Mouse (Mus musculus): ENCODE data around the gene Wdr5b. TPM values are rescaled to one million over a fixed set of nuclear protein-coding genes. Genes with fewer than 3 reads are reported as not detected.
"Not testable (repeated sequence)": the region's sequence is repeated elsewhere in the genome, so short reads cannot be mapped to it uniquely, and the experiment has no call there.

Wdr5b gene
- 4.4 and 4.8 TPM in 2 replicates for polyA plus RNA-seq (2012; rRNA removed)

DNA sequence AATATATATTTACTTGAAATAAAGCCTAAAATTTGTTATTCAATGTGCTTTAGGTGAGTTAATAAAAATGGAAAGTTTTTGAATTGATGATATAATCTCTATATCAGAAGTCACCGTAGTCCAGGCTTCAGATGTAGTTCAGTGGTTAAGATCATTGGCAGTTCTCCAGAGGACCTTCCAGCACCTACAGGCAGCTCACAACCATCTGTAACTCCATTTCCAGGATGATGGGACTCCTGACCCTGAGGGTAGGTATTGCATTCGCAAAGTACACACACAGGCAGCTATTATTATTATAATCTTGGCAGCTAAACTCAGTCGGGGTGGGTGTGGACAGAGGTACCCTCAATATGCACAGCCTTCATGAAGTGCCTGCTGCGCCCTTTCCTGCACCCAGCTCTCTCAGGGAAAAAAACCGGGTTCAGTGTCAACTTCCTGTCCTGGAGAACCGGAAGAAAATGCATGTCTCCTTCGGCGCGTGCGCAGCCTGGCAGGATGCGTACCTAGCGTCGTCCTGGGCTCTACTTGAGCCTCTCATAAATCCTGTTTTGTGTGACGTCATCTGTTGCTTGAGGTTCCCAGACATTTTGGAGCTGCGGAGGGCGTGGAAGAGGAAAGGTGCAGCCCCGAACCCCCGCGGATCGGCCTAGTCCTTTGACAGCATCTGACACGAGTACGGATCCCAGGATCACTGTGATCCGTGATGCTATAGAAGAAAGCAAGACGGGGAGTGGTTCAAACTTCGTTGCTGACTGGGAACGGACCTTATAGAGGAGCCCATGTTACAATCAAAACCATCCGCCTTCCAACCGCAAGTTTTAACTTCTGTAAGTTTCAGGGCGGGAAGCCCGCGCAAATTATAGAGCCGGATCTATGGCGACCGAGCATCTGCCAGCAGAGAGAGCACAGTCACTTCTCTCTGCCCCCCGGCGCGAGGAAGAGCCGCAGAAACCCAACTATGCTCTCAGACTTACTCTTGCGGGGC is at the start of gene Wdr5b:
Wdr5b (plus strand) TSS at position 551 of the 985 bp plus-strand sequence.
- Histone ChIP-seq H3K4me3 (ENCODE audit: insufficient read depth, low read length) (peak within 1 kb of the TSS; percentile 53), H3K4me1 (ENCODE audit: control insufficient read depth, insufficient read depth, low read length) (peaks cover 2% of the 10 kb centered on the region; the same call in 1 of the 2 replicates), H3K27ac (ENCODE audit: insufficient read depth, low read length) (no peak within 1 kb of the TSS)
- TF ChIP-seq CTCF (IDR thresholded peaks at IDR 0.05; ENCODE audit: extremely low read depth, insufficient read depth, low read length), result no peak
- peak; percentile 86 for TF ChIP-seq POLR2A (IDR thresholded peaks at IDR 0.05; ENCODE audit: extremely low read depth, insufficient read depth, low read length)

DNA sequence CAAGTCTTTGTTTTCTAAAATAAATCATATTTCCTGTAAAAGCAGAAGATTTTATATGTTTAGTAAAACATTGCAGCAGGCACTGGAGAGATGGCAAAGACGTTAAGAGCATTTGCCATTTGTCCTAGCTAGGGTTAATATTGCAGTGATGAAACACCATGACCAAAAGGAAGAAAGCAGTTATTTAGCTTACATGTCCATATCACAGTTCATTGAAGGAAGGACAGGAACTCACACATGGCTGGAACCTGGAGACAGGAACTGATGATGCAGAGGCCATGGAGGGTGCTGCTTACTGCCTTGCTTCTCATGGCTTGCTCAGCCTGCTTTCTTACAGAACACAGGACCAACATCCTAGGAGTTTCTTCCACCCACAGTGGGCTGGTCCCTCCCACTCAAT is 48.6 kb upstream of the Wdr5b start:
- peaks cover 8% of the 10 kb centered on the region for H3K4me1 ChIP-seq (ENCODE audit: control insufficient read depth, insufficient read depth, low read length)
- TF ChIP-seq CTCF (IDR thresholded peaks at IDR 0.05; ENCODE audit: extremely low read depth, insufficient read depth, low read length) (no peak), POLR2A (IDR thresholded peaks at IDR 0.05; ENCODE audit: extremely low read depth, insufficient read depth, low read length) (no peak)
- H3K27ac ChIP-seq (ENCODE audit: insufficient read depth, low read length), result no peak overlapping the region

DNA sequence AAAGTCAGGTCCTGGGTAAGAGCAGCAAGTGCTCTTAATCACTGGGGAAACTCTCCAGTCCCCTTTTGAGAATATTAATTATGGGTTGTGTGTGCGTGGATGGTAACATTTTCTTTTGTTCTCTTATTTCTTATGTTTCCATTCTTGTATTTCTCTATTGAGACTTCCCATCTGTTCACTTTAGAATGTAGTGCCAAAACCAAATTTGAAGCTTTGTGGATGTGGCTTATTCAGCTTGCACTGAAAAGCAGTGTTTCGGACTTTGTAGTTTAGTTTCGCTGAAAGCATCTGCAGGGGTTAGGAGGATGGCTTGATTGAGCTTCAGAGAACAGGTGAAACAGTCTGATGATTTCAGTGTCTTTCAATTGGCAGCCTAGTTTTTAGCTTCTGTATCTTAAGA is 47.7 kb upstream of the Wdr5b start:
- Histone ChIP-seq H3K27ac (ENCODE audit: insufficient read depth, low read length) (no peak overlapping the region), H3K4me1 (ENCODE audit: control insufficient read depth, insufficient read depth, low read length) (peaks cover 8% of the 10 kb centered on the region), H3K4me3 (ENCODE audit: insufficient read depth, low read length) (no peak overlapping the region)
- no peak for TF ChIP-seq CTCF (IDR thresholded peaks at IDR 0.05; ENCODE audit: extremely low read depth, insufficient read depth, low read length)
- TF ChIP-seq POLR2A (IDR thresholded peaks at IDR 0.05; ENCODE audit: extremely low read depth, insufficient read depth, low read length), result no peak

More for the DNA sequence above, 48.6 kb upstream of the Wdr5b start:
- H3K4me3 ChIP-seq (ENCODE audit: insufficient read depth, low read length), result no peak overlapping the region

DNA sequence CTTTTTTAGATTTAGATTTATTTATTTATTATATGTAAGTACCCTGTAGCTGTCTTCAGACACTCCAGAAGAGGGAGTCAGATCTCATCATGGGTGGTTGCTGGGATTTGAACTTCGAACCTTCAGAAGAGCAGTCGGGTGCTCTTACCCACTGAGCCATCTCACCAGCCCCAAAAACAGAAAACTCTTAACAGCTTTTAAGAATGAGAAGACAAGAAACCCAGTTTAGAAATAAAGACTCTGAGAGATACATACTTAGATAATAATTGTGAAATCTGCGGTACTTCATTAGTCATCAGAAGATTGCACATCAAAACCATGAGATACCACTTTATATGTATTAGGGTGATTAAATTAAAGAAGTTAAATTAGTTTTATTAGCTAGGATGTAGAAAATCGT is 42.1 kb upstream of the Wdr5b start:
- not testable (repeated sequence) for H3K4me3 ChIP-seq (ENCODE audit: insufficient read depth, low read length); H3K4me1 ChIP-seq (ENCODE audit: control insufficient read depth, insufficient read depth, low read length); H3K27ac ChIP-seq (ENCODE audit: insufficient read depth, low read length)

DNA sequence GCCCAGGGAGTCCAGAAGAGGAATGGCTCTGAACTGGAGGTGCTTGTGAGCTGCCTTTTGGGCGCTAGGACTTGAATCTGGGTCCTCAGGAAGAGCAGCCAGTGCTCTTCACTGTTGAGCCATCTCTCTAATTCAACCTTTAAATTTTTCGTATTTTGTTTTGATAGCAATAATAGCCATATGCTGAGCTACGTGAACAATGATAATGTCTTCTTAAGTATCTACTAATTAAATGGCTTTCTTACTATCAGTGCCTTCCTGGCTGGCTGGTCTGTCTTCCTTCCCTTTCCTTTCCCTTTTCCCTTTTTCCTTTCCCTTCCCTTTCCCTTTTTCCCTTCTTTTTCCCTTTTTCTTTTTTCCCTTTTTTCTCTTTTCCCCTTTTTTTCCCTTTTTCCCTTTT is 32.6 kb upstream of the Wdr5b start:
- no peak overlapping the region for H3K4me3 ChIP-seq (ENCODE audit: insufficient read depth, low read length)
- H3K4me1 ChIP-seq (ENCODE audit: control insufficient read depth, insufficient read depth, low read length), result no peaks in the 10 kb centered on the region
- H3K27ac ChIP-seq (ENCODE audit: insufficient read depth, low read length), result no peak overlapping the region
- TF ChIP-seq CTCF (IDR thresholded peaks at IDR 0.05; ENCODE audit: extremely low read depth, insufficient read depth, low read length), result no peak
- no peak for TF ChIP-seq POLR2A (IDR thresholded peaks at IDR 0.05; ENCODE audit: extremely low read depth, insufficient read depth, low read length)

DNA sequence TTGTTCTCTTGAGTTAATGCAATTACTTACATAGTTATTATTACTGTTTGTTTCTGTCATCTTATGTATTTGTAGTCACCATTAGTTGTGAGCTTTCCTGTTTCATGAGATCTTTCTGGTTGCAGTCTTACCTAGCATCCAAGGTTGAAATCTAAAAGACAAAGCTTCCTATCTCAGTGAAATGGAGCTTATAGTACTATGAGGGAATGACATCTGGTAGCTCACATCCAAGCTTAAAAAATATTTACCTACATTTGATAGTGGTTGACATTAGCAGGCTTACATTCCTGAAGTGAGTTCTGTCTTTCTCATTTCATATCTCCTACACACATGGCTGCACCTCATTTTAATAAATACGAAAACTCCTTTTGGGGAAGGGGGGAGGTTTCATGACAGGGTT is 24.7 kb upstream of the Wdr5b start:
- no peak overlapping the region for H3K4me3 ChIP-seq (ENCODE audit: insufficient read depth, low read length)
- H3K27ac ChIP-seq (ENCODE audit: insufficient read depth, low read length), result no peak overlapping the region
- TF ChIP-seq POLR2A (IDR thresholded peaks at IDR 0.05; ENCODE audit: extremely low read depth, insufficient read depth, low read length), result no peak
- no peak for TF ChIP-seq CTCF (IDR thresholded peaks at IDR 0.05; ENCODE audit: extremely low read depth, insufficient read depth, low read length)
- no peaks in the 10 kb centered on the region for H3K4me1 ChIP-seq (ENCODE audit: control insufficient read depth, insufficient read depth, low read length)

DNA sequence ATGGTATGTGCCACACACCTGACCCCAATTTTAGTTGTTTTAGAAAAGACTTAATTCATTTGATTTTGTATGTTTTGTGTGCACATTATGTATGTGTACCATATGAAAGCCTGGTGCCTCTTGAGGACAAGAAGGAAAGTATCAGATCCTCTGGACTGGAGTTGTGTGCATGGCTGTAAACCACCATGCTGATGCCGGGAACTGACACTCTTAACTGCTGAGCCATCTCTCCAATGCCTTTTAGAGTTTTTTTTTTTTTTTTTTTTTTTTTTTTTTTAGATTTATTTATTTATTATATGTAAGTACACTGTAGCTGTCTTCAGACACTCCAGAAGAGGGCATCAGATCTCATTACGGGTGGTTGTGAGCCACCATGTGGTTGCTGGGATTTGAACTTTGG is 12.9 kb upstream of the Wdr5b start:
- H3K4me3 ChIP-seq (ENCODE audit: insufficient read depth, low read length); H3K4me1 ChIP-seq (ENCODE audit: control insufficient read depth, insufficient read depth, low read length); H3K27ac ChIP-seq (ENCODE audit: insufficient read depth, low read length): not testable (repeated sequence)

DNA sequence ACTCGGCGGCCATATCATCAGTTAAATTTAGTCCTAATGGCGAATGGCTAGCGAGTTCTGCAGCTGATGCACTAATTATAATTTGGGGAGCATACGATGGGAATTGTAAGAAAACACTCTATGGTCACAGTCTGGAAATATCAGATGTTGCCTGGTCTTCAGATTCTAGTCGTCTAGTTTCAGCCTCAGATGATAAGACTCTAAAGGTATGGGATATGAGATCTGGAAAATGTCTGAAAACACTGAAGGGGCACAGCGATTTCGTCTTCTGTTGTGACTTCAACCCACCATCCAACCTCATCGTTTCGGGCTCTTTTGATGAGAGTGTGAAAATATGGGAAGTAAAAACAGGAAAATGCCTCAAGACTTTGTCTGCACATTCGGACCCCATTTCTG is 633 bp downstream of the Wdr5b start:
- H3K4me1 ChIP-seq (ENCODE audit: control insufficient read depth, insufficient read depth, low read length), result peaks cover 2% of the 10 kb centered on the region; the same call in 1 of the 2 replicates
- H3K27ac ChIP-seq (ENCODE audit: insufficient read depth, low read length), result no peak overlapping the region
- peak overlapping the region; percentile 53 for H3K4me3 ChIP-seq (ENCODE audit: insufficient read depth, low read length)
- TF ChIP-seq POLR2A (IDR thresholded peaks at IDR 0.05; ENCODE audit: extremely low read depth, insufficient read depth, low read length) (no peak), CTCF (IDR thresholded peaks at IDR 0.05; ENCODE audit: extremely low read depth, insufficient read depth, low read length) (no peak)

DNA sequence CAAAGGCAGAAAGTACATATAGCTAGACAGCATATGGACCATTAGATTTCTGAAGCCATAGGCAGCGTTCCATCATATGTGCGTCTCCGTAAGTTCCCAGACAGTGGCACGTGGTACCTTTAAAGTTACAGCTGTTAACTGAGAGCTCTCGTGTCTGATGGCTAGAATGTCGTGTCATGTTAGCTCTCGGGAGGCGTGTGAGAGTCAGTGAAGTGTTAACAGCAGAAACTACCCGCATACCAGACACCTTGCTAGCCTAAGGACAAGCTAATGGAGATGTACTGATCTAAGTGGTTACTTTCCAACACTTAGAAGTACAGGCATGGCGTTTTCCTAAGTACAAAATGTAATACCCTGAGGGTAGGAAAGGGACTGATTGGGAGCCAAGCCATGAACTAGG is 2.1 kb downstream of the Wdr5b start:
- H3K27ac ChIP-seq (ENCODE audit: insufficient read depth, low read length), result no peak overlapping the region
- H3K4me1 ChIP-seq (ENCODE audit: control insufficient read depth, insufficient read depth, low read length), result peaks cover 2% of the 10 kb centered on the region; the same call in 1 of the 2 replicates
- H3K4me3 ChIP-seq (ENCODE audit: insufficient read depth, low read length), result no peak overlapping the region
- TF ChIP-seq CTCF (IDR thresholded peaks at IDR 0.05; ENCODE audit: extremely low read depth, insufficient read depth, low read length), result no peak
- no peak for TF ChIP-seq POLR2A (IDR thresholded peaks at IDR 0.05; ENCODE audit: extremely low read depth, insufficient read depth, low read length)

DNA sequence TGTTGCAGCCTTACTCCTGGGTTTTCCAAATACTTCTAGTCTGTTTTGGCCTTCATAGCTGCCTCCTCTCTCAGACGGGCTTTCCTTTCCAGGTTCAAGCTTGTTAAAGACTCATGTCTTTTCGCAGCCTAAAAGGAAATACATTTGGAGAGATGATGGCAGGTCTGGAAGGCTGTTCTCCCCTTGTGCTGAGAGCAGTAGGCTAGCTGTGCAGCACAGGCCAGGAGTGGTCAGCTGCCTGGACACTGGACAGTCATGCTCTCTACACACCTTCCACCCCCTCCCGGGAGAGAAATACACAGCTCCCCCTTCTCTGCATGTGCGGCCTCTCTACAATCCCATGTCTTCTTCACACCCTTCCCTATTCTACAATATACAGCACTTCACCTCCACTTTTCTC is 3.0 kb downstream of the Wdr5b start:
- no peak overlapping the region for H3K27ac ChIP-seq (ENCODE audit: insufficient read depth, low read length)
- peaks cover 2% of the 10 kb centered on the region; the same call in 1 of the 2 replicates for H3K4me1 ChIP-seq (ENCODE audit: control insufficient read depth, insufficient read depth, low read length)
- no peak overlapping the region for H3K4me3 ChIP-seq (ENCODE audit: insufficient read depth, low read length)
- TF ChIP-seq POLR2A (IDR thresholded peaks at IDR 0.05; ENCODE audit: extremely low read depth, insufficient read depth, low read length), result no peak
- no peak for TF ChIP-seq CTCF (IDR thresholded peaks at IDR 0.05; ENCODE audit: extremely low read depth, insufficient read depth, low read length)
